Mouse (Mus musculus) stomach, embryonic 14.5 days (tissue): ENCODE measurements around the gene Cacna1d. TPM values are rescaled to one million over a fixed set of nuclear protein-coding genes. Genes with fewer than 3 reads are reported as not detected.
A peak's percentile ranks its signal among the peaks of the same experiment; 100 is the strongest.

Experiments
- ATAC-seq: fragments of 200-750 bp; cut with Nextera tagmentation; 2 replicates; pipeline ENCODE4 v1.8.0; 2017; ENCODE audit warnings: low read depth, moderate TSS enrichment; ENCODE audit not compliant: insufficient number of reproducible peaks, insufficient read depth, low FRiP score
- H3K27ac ChIP-seq: fragments of 300-500 bp; sonication (generic); 2 replicates; pipeline ENCODE4 v1.5.1; 2014; ENCODE audit warnings: mild to moderate bottlenecking, low read length, moderate library complexity, mixed read lengths
- H3K27me3 ChIP-seq: fragments of 300-500 bp; sonication (generic); 2 replicates; pipeline ENCODE4 v1.6.1; 2014; ENCODE audit warnings: low read length, control low read depth, mixed read lengths; ENCODE audit not compliant: control insufficient read depth, insufficient read depth
- H3K36me3 ChIP-seq: fragments of 300-500 bp; sonication (generic); 2 replicates; pipeline ENCODE4 v1.6.1; 2014; ENCODE audit warnings: mild to moderate bottlenecking, control low read depth, low read length, moderate library complexity, mixed read lengths; ENCODE audit not compliant: control insufficient read depth, insufficient read depth
- H3K4me1 ChIP-seq: fragments of 300-500 bp; sonication (generic); 2 replicates; pipeline ENCODE4 v1.6.1; 2014; ENCODE audit warnings: low read length, control low read depth, mixed read lengths; ENCODE audit not compliant: control insufficient read depth, insufficient read depth
- H3K4me2 ChIP-seq: fragments of 300-500 bp; sonication (generic); replicated peaks from 2 replicates; pipeline ENCODE4 v1.6.1; 2014; ENCODE audit warnings: low read depth, low read length, control low read depth
- H3K4me3 ChIP-seq: fragments of 300-500 bp; sonication (generic); 2 replicates; pipeline ENCODE4 v1.5.1; 2014; ENCODE audit warnings: low read depth, low read length, control low read depth
- H3K9ac ChIP-seq: fragments of 300-500 bp; sonication (generic); replicated peaks from 2 replicates; pipeline ENCODE4 v1.6.1; 2014; ENCODE audit warnings: low read depth, mild to moderate bottlenecking, control low read depth, low read length, moderate library complexity, mixed read lengths
- H3K9me3 ChIP-seq: fragments of 300-500 bp; sonication (generic); 2 replicates; pipeline ENCODE4 v1.6.1; 2016; ENCODE audit warnings: low read depth, low read length, control low read depth; ENCODE audit not compliant: control insufficient read depth
- whole genome bisulfite sequencing: fragments of 180-500 bp; shearing (Covaris S2); extraction: QIAGEN DNeasy Blood & Tissue Kit; methylation state at CpG from one replicate; pipeline ENCODE4 v1.1.7; 2014; 5-methylcytosine and 5-hydroxymethylcytosine counted together
- polyA plus RNA-seq: library from polyadenylated mRNA; unstranded; fragments of >200 nt; fragmentation: Nextera tagmentation; extraction: Ambion mirVana; gene quantifications from 2 replicates; pipeline ENCODE4 v1.2.1, GENCODE M21; 2014

Cacna1d gene
- polyA plus RNA-seq, 1 experiment from 2014 or later = 15.3 TPM

DNA sequence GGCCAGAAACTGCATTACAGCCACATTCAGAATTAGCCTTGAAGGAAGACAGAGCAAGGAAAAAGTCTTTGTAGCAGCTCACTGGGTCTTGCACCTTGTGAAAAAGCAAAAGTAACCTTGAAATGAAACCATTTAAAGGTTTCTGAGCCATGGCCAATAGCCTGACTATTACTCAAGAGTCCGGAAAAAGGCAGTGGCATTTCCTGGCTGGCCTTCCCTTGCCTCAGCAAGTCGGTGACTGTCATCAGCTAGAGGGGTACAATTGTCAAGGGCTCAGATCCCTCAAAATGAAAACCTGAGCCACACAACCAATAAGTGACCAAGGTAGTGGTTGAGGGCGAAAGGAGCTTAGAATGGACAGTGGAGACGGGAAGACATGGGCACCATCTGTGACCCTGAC is 66.6 kb downstream of the Cacna1d start:
- Histone ChIP-seq H3K27me3 (no peaks in the 10 kb centered on the region), H3K9me3 (no peaks in the 10 kb centered on the region), H3K9ac (no peak overlapping the region), H3K4me3 (no peak overlapping the region), H3K4me2 (no peak overlapping the region), H3K36me3 (no peaks in the 10 kb centered on the region), H3K4me1 (0 out of 2 replicates have a peak, but pooled peaks cover 3% of the 10 kb centered on the region), H3K27ac (no peak overlapping the region)
- 89% methylated on average over 4 of the region's 4 CpGs for WGBS
- no peak for ATAC-seq

DNA sequence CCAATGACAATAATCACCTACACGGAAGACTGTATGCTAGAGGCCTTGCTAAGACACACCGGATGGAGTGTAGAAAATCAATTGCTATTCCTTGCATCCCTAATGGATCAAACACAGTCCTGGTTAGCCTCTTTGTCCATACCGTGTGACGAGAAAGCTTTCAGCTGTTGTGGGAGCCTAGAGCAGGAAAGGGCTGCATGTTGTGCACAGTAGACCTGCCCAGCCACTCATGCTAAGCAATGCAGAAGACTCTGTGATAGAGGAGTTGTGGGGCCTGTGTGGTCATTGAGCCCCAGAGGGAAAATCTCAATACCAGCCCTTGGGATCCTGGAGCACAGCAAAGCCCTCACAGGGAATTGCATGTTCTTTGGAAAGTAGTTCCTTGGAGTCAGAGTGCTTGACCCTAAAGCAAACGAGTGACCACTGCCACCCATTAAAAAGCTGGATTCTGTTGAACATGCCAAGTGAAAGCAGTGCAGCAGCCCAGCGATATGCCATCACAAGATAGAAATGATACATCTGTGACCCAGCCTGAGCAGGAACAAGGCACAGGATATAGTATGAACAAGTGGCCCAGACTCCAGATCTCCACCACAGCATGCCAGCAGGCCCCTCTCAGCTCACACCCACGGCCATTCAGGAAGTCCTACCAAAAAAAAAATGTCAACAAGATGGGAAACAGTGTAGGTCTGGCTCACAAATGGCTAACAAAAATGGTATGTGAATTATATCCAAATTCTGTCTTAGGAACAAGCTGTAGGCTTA is 68.7 kb downstream of the Cacna1d start:
- H3K36me3 ChIP-seq = no peaks in the 10 kb centered on the region
- no peaks in the 10 kb centered on the region for H3K9me3 ChIP-seq
- H3K27ac ChIP-seq = no peak overlapping the region
- ATAC-seq = no peak
- WGBS = 81% methylated on average over 7 of the region's 7 CpGs
- H3K4me3 ChIP-seq = no peak overlapping the region
- no peak overlapping the region for H3K9ac ChIP-seq
- 0 out of 2 replicates have a peak, but pooled peaks cover 7% of the 10 kb centered on the region for H3K4me1 ChIP-seq
- no peaks in the 10 kb centered on the region for H3K27me3 ChIP-seq
- no peak overlapping the region for H3K4me2 ChIP-seq

DNA sequence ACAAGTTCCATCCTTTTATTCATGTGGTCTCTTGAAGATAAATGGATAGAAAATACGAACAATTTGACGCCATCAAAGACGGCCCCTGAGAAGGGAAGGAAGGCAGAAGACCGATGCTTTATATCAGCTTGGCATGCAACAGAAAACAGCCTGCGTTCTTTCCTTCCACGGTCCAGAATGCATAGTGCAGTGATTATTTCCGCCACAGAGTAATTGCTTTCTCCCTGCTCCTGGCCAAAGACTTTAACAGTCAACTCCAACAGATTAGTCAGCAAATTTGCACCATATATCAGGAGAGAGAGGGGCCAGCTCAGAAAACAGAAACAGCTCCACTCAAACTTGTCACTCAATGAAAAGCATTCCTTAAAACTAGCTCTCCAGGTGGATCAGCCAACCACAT is 71.8 kb downstream of the Cacna1d start:
- Histone ChIP-seq H3K27me3 (no peaks in the 10 kb centered on the region), H3K4me2 (peak overlapping the region; percentile 20; the same call in 1 of the 2 replicates), H3K4me1 (0 out of 2 replicates have a peak, but pooled peaks cover 7% of the 10 kb centered on the region), H3K36me3 (no peaks in the 10 kb centered on the region), H3K9me3 (no peaks in the 10 kb centered on the region), H3K27ac (peak overlapping the region; percentile 6; the same call in 1 of the 2 replicates), H3K4me3 (no peak overlapping the region), H3K9ac (no peak overlapping the region)
- ATAC-seq = no peak
- 47% methylated on average over 7 of the region's 7 CpGs for WGBS

DNA sequence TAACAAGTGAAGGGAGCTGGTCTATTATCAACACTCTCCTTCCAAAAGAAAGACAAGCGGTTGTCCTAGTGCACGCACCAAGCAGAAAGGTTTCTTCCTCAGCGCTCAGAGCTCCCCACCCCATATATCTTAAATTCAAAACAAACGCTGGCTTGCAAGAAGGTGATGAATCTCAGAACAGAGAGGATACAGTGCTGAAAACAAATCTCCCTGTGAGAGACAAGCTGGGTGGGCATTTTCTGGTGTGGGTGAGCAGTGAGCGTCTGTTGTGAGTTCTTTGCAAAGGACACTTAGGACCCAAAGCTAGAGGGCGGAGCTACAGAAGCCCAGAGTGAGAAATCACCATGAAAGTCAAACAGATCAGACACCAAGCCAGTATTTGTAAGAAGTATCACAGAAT is 72.2 kb downstream of the Cacna1d start:
- H3K4me3 ChIP-seq = no peak overlapping the region
- H3K4me1 ChIP-seq = 0 out of 2 replicates have a peak, but pooled peaks cover 7% of the 10 kb centered on the region
- ATAC-seq = no peak
- no peak overlapping the region for H3K9ac ChIP-seq
- no peaks in the 10 kb centered on the region for H3K9me3 ChIP-seq
- 34% methylated on average over 6 of the region's 6 CpGs for WGBS
- peak overlapping the region; percentile 20; the same call in 1 of the 2 replicates for H3K4me2 ChIP-seq
- no peaks in the 10 kb centered on the region for H3K27me3 ChIP-seq
- no peaks in the 10 kb centered on the region for H3K36me3 ChIP-seq
- H3K27ac ChIP-seq = peak overlapping the region; percentile 6; the same call in 1 of the 2 replicates

DNA sequence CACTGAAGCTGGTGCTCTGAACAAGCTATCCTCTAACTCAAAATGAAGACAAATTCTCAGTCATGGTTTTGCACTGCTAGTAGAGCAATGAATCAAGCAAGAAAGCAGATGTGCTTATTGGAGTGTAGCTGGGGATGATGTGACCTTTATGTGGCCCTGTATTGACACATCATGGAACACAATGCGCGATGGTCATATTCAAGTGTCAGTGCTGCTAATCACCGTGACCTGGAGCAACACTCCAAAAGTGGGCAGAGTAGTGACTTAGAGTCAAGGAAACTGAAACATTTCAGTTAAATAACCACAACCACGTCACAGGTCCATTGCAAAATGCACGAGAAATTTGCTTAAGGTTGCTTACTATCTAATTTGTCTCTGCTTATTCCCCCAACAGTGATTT is 75.4 kb downstream of the Cacna1d start:
- 91% methylated on average over 5 of the region's 5 CpGs for WGBS
- Histone ChIP-seq H3K27me3 (no peaks in the 10 kb centered on the region), H3K4me1 (0 out of 2 replicates have a peak, but pooled peaks cover 7% of the 10 kb centered on the region), H3K4me3 (no peak overlapping the region), H3K9me3 (no peaks in the 10 kb centered on the region), H3K36me3 (no peaks in the 10 kb centered on the region), H3K4me2 (no peak overlapping the region), H3K9ac (no peak overlapping the region), H3K27ac (no peak overlapping the region)
- ATAC-seq = no peak

DNA sequence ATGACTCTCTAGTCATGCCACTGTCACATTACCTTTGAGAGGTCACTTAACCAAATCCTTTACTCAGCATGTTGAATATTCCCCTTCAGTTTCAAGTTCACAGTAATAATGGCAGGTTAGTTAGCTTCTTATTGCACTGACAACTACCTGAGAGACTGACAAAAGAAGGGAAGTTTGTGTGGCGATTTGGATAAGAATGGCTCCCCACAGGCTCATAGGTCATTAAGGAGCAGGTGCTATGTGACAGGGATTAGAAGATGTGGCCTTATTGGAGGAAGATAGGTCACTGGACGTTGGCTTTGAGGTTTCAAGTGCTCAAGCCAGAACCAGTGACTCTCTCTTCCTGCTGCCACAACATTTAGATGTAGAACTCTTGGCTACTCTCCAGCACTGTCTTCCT is 77.1 kb downstream of the Cacna1d start:
- 0 out of 2 replicates have a peak, but pooled peaks cover 3% of the 10 kb centered on the region for H3K4me1 ChIP-seq
- no peak overlapping the region for H3K4me3 ChIP-seq
- no peak for ATAC-seq
- H3K36me3 ChIP-seq = no peaks in the 10 kb centered on the region
- no peak overlapping the region for H3K27ac ChIP-seq
- no peak overlapping the region for H3K9ac ChIP-seq
- no peaks in the 10 kb centered on the region for H3K9me3 ChIP-seq
- H3K27me3 ChIP-seq = no peaks in the 10 kb centered on the region
- 71% methylated on average over 2 of the region's 2 CpGs for WGBS
- H3K4me2 ChIP-seq = no peak overlapping the region

DNA sequence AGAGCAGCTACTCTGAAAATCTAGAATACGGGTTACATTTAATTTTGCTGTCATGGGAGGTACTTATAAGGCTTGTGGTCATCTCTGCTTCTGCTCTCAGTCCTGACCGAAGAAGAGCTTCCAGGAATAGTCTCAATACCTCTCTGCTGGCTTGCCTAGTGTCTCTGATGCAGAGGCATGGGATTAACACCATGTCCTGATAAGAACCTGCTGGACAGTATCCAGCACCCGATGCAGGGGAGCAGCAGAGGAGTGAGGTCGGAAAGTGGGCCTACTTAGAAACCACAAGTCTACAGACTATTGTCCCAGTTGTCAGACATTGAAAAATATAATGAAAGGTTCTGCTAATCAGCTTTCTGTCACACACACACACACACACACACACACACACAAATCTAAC is 81.9 kb downstream of the Cacna1d start:
- H3K9me3 ChIP-seq = no peaks in the 10 kb centered on the region
- H3K36me3 ChIP-seq = no peaks in the 10 kb centered on the region
- no peaks in the 10 kb centered on the region for H3K27me3 ChIP-seq
- no peak overlapping the region for H3K4me2 ChIP-seq
- H3K9ac ChIP-seq = no peak overlapping the region
- no peak overlapping the region for H3K4me3 ChIP-seq
- H3K27ac ChIP-seq = no peak overlapping the region
- ATAC-seq = no peak
- H3K4me1 ChIP-seq = no peaks in the 10 kb centered on the region
- WGBS = 75% methylated on average over 4 of the region's 4 CpGs

DNA sequence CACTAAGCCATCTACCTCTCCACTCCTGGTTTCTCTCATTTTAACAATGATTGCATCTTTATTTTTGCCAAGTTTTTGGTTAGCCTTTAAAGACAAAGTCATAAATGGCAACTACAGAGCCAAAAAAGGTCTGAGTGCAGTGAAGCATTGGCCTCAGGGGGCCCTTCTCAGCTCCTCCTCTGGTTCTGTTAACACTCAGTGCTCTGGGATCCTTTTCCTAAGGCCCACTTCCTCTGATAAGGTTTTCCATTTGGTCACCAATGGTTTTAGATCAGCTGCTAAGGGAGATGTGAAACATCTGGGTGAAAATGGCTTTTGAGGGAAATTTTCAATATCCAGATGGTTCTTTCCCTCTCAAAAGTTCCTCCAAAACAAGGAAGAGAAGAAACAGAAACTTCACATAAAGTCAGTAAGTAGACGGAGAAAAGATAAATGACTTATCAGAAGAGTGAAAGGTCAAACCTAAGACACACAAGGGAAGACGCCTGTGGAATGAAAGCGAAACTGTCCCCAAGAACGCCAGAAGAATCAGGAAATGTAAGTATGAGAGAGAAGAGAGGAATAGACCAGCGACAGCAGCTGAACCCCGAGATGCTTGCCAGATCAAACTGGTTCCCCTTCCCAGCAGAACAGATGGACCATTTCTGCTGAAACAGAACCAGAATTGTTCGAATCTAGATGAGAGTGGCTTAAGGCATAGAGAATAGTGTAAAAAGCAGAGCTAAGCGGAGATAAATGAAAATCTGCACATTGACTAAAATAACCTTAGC is 85.6 kb downstream of the Cacna1d start:
- Histone ChIP-seq H3K36me3 (no peaks in the 10 kb centered on the region), H3K9ac (no peak overlapping the region), H3K9me3 (no peaks in the 10 kb centered on the region), H3K4me1 (no peaks in the 10 kb centered on the region), H3K27me3 (no peaks in the 10 kb centered on the region), H3K4me2 (peak overlapping the region; percentile 13; the same call in 1 of the 2 replicates), H3K4me3 (no peak overlapping the region), H3K27ac (peak overlapping the region; percentile 68)
- no peak for ATAC-seq
- 38% methylated on average over 8 of the region's 8 CpGs for WGBS
